Mouse (Mus musculus): ENCODE measurements at regions not wholly inside any gene's neighbourhood (a gene's known extent, or its start where the extent isn't known, plus 50 kb on each side); places are given as distances from the start of the nearest gene placed in this dataset.

DNA sequence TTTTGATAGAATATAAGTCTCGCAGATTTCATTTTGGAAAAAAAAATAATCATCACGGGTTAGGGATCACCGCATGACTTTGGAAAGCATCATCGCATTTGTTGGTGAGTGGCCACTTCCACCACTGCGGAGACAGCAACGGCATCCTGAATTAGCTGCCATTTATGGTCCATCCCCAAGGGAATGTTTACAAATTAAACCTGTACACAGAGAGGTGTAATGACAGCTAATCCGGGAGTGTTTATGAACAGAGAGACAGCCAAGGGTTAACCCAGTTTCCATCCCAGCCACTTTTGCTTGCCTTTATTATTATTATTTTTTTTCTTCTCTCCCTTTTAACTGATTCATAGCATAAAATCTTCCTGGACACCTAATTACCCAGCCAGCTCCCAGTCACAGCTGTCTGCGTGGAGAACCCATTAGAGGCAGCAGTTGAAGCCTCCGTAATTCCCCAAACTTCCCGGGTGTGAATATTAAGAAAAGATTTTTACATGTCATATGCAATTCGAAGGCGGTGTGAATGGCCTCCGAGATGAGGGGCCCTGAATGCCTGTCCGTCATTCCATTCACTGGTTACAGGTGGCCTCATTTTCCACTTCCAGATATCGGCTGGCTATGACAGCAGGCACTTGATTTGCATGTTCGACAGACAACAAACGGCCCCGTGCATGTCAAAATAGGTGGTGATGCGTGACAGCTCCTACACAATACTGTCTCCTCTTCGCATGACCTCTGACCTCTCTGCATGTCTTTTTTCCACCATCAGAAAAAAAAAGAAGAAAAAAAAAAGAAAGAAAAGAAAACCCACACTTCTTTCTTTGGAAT, 323.7 kb upstream of the Adamts16 start:
- DNase-seq (ENCODE audit: low spot score) = no peak
- intact Hi-C loops (cut with DNase I) = no loop called here

DNA sequence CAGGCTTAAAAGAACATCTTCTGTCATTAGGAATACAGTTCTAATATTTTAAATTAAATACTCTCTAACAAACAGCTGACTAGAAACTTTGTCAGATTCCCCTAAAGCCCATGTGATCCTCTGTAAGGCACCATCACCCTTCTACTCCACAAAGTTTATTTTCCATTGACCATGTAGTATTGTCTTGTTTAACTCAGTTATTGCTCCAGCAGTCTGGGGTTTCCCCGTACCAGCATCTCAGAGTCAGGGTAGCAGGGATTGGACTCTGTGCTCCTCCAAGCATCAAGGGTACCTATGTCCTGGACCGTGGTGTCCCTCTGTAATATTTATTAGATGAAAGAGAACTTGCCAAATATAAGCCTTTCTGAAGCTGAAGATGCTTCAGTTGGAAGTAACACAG, 322.4 kb upstream of the Adamts16 start:
- no peak for DNase-seq (ENCODE audit: low spot score)
- intact Hi-C loops (cut with DNase I) = no loop called here

DNA sequence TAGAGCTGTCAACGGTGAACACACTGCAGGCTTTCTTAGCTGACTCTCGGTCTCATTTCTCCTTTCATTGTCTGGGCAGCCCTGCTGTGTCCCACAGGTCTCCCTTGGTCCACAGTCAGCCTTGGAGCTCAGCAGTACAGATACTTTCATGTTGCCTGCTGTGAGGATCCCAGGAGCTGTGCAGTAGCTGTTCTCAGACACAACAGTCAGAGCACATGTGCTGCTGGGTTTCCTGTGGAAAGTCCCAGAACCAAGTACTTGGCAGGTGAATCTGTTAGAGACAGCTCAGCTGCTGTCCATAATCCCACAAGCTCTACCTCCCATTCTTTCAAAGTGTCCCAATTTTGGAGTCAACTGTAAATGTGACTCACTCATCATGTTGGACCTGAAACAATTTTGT, 321.3 kb upstream of the Adamts16 start:
- DNase-seq (ENCODE audit: low spot score) = no peak
- intact Hi-C loops (cut with DNase I) = no loop called here

DNA sequence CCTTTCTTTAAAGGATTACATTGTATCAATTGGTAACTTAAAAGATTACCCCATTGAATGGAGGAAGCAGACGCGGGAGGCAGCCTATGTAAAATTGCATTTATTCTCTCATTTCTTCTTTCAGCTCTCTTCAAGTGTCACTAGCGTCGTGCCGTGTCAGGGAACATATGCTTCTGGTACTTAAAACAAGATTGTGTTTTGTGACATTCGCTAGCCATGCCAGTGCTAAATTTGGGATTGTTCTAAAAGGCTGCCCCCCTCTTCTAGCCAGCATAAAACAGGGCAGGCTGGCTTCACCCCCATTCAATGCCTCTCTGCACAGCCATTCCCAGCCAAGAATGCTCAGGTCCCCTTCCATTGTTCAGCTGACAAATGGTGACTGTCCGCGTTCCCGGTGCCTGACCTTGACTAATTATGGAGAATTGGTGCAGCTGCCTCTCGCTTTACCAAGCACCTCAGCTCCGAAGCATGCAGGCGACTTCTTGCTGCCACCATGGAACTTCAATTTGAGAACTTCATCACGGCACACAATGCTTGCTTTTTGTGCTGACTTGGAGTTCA, 316.8 kb upstream of the Adamts16 start:
- intact Hi-C loops (cut with DNase I) = no loop called here
- DNase-seq (ENCODE audit: low spot score) = no peak

DNA sequence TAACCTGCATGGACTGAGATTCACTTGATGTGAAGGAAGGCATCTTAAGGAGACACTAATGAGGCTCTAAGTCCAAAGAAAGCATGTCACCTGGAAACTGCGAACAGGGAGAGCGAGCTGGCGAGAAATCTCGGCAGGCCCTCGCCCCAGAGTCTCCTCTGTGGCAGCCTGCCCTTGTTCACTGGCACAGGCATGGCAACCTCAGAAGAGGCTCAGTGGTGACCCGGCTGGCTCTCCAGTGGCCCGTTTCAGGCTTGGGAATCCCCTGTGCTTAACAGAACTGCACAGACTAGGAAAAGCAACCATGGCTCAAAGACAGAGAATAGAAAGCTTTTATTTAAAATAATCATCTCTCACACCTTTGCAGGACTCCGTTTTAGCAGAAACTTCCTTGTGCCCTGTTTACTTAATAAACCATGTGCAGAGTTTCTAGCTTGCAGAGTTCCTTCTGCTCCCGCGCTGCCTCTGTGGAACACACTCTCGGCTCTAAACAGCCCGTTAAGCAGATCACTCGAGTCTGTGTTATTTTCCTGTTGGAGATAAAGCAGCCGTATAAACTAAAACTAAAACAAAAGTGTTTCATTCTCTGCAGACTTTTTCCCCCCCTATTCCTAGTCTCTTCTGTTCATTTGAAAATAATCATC, 316.2 kb upstream of the Adamts16 start:
- intact Hi-C loops (cut with DNase I) = no loop called here
- DNase-seq (ENCODE audit: low spot score) = no peak

DNA sequence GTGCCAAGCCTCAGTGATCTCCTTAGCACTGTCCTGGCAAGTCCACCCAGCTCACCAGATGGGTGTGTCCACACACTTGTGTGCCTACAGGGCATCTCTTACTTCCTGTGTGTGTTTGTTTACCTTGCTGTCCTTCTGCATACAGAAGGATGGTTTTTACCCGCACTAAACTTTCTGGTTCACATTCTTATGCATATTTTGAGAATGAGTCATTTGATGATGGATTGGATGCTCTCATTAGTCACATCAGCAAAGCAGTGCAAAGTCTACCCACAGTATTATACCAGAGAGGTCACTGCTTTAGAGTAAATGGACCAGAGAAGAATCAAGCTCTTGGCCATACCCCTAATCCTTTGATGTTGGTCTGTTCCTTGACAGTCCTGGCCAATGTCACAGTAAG, 308.5 kb upstream of the Adamts16 start:
- intact Hi-C loops (cut with DNase I) = no loop called here
- no peak for DNase-seq (ENCODE audit: low spot score)

DNA sequence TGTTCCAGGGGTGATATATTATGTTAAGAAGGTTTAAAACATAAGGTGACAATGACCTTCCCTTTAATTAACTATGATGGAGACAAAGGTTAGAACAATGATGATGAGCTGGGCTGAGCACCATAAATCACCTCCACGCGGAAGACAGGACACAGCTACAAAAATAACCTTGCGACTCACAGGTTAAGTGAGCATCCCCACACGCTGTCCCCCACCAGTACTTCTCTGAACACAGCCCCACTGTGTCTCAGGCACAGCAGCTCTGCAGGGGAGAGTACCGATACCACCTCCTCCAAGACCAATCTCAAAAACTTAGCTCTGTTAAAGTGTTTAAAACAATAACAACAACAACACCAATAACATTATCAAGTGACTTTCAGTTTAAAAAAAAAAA, 307.7 kb upstream of the Adamts16 start:
- DNase-seq (ENCODE audit: low spot score) = no peak
- intact Hi-C loops (cut with DNase I) = no loop called here

DNA sequence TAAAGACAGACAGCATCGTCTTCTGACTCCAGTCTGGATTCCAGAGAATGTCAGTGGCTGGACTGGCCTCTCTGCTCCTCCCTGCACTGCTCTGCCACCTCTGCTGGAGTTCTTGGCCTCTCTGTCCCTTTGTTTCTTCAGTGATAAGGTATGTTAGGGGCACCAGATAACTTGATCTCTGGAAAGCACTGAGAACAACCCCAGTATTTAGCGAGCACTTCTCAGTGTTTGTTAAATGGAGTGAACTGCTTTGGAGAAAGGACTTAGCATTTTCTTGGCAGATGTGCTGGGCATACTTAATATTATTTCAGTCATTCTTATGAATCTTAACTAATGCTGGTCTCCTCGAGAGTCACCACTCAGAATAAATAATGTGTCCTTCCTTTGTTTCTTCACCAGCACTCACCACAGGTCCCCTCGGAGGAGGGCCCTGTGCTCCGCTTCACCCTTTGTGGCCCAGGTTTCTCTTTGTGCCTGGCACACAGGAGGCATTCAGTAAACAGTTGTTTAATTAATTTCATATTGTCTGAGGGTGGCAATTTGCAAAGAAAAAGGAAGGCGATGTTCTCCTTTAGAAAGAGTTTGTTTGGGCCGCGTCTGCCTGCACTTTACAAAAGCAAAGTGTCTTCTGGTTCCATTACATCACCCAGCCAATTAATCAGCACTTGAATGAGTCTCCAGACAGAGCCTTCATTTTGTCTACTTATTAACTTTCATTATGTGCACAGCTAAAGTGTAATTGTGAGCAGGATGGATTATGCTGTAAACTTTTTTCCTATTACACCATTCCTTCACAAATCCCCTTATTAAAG, 307.1 kb upstream of the Adamts16 start:
- DNase-seq (ENCODE audit: low spot score) = no peak
- intact Hi-C loops (cut with DNase I) = no loop called here

DNA sequence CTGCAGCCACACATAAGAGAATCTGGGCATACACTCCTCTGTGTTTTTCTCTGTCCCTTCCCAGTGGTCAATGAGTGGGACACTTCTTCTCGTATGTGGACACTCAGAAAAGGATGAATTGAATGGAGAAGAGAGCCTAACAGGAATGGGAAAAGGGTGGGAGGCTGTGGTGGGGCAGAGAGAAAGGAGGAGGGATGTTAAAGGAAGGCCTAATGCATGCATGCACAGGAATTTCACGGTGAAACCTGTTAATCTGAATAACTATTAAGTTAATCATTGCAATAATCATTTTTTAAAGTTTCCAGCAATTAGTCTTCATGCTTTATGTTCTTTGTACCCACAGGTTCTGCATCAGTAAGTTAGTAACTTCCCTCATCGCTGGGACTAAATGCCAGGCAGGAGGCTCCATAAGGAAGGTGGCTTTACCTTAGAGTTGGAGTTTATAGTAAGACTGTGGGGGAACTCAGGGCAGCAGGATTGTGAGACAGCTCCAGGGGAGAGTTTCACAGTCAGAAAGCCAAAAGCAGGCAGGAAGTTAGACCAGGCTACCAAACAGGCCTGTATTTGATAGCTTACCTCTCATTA, 305.3 kb upstream of the Adamts16 start:
- DNase-seq (ENCODE audit: low spot score) = no peak
- intact Hi-C loops (cut with DNase I) = no loop called here

DNA sequence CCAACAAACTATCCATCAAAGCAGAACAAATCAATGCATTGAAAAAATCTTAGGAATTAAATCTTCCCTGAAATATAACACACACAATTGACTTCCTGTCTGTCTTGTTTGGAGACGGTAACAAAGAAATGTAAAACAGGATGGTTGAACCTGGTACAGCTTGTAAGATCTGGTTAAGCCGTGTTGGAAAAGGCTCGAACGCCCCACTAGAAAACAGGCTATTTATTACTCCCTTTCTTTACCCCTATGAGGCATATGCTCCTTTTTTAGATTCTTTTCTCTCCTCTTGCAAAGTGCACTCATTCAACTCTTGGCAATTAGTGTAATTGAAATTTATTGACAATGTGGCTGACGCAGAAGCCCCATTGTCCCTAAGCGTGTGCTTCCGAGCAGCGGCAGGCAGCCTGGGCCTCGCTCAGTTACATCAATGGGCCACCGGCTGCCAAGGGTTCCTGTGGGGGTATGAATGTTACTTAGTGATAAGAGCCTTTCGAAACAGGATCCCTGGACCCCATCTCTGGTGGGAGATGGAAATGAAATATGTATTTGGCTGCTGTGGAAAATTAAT, 297.2 kb upstream of the Adamts16 start:
- intact Hi-C loops (cut with DNase I) = no loop called here
- DNase-seq (ENCODE audit: low spot score) = no peak

DNA sequence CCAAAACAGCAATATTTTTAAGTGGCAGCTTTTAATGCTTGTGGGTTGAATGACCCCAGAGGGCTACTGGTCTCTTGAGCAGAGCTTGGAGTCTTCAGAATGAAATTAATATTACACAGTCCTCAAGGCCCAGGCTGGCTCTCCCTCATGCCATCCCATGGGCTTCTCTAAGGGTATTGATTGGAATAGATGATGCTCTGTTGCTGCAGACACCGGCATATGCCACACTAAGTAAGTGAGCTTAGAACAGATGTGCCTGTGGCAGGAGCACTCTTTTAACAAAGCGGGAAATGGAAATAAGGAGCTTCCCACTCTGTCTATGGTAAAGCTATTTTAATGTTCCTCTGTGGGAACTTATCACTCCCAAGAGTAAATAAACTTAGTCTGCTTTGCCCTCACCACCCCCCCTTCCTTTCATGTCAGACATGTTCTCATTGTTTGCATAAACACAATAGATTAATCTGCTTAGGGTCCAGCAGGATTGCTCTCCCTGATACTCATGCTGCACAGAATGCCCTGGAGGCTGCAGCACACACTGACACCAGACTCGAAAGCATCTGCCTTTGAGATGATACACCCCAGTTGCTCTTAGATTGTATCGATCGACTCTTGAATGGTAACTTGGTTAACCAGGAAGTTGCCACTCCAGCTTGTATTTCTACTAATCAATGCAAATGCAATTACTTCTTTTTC, 294.5 kb upstream of the Adamts16 start:
- intact Hi-C loops (cut with DNase I) = no loop called here
- DNase-seq (ENCODE audit: low spot score) = no peak

DNA sequence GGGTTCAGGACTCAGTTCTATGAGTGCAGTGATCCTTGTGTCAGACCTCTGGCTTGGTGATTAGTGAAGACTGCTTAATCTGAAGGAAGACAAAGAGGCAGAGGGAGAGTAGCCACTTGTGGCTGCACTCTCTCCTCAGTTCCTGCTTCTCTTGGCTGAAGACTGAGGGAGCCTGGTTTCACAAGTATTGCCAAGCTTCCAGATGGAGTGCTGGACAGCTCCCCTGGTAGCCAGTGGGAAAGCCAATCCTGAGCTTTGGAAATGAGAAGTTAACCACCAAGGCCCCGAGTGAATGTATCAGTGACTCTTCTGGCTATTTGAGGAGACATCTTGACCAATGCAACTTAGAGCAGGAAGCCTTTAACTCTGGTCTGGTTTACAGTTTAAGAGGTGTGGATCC, 279.9 kb upstream of the Adamts16 start:
- DNase-seq (ENCODE audit: low spot score) = no peak
- intact Hi-C loops (cut with DNase I) = no loop called here

DNA sequence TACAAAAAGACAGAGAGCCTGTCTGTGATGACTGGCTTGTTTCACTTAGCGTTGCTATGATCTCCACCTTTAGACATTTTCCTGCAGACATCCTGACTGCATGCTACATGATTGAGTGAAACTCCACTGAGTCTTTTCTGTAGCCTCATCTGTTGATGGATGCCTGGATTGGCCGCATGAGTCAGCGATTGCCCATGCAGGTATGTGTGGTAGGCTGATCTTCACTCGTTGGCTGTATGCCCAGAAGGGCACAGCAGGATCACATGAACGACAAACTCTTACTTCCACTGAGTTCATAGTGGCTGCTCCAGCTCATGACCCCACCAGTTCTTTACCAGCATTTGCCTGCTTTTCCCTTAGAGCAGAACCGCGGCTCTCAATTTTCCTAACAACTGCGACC, 266.6 kb upstream of the Adamts16 start:
- intact Hi-C loops (cut with DNase I) = loop anchor here (5.0 kb wide), 1 partner anchor 1924 kb away; no protein-coding TSS in a partner anchor
- DNase-seq (ENCODE audit: low spot score) = no peak

DNA sequence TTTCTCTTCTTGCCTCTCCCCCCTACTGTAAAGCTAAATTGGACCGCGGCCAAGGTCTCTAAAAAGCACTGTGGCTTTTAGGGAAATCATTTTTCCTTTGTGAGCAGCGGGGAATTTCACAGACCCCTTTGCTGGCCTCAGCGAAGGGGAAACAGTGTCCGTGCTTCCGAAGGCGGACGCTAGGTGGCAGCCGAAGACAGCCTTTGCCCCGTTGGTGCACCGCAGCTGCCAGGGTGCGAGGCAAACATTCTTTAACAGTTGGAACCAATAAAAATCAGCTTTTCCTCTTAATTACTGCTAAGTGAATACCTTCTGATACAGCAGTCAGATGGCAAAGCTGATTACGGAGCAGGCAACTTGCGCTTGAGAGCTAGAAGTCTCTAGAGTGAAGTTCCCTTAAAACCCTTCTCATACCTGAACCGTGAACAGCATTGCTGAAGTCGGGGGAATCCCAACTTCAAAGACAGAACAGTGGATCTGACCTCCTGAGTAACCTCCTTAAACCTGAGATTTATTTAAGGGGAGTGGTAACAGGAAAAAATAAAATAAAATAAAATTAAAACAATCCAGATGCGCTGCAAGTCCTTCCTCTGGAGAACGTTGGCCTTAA, 263.7 kb upstream of the Adamts16 start:
- intact Hi-C loops (cut with DNase I) = loop anchor here (5.0 kb wide), 1 partner anchor 1927 kb away; no protein-coding TSS in a partner anchor
- no peak for DNase-seq (ENCODE audit: low spot score)

DNA sequence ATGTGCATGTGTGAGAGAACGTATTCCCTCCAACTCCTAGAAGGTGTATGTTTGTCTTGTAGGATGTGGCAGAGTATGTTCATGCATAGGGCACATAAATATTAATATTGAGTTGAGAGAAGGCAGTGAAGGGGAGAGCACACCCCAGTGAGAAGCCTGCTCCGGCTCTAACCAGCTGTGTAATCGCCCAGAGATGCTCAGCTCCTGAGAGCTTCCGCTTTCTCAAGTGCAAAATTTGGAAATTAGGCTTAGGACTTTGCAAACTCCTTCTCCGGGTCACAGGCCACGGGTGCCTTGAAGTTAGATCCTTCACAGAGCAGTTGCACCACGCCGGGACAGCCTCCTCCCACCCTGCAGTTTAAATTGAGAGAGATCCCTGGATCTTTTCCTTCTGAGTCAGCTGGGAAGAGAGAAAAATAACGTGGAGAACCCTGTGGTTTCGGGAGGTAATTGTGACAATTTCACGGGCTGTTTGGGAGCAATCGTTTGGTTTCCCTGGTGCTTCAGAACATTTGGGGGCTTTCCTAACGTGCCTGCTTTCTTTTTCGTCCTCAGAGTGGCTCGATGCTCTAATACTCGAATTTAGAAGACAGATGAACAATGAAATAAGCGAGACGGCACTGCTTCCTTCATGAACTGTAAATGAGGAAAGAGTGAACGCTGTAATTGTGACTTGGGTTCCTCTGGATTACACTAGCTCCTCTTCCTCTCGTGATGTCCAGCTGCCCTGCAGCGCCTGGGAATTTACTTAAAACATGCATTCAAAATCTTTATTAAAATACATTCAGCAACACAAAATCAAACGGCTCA, 263.0 kb upstream of the Adamts16 start:
- no peak for DNase-seq (ENCODE audit: low spot score)
- intact Hi-C loops (cut with DNase I) = loop anchor here (5.0 kb wide), 1 partner anchor 1928 kb away; no protein-coding TSS in a partner anchor

DNA sequence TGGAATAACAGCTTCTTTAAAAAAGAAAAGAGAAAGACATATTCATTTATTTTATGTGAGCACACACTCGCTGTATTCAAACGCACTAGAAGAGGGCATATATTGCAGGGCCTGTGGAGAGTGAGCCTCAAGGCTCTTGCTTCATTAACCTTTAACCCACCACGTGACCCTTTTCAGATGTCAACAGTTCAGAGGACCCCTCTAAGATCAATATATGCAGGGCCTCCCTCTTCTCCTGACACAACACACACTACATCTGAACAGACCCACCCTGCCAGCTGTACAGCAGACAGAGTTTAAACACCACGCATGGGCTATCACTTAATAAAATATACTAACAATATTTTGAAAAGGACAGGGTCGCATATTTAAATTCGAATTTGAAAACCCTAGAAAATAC, 242.7 kb upstream of the Adamts16 start:
- intact Hi-C loops (cut with DNase I) = no loop called here
- no peak for DNase-seq (ENCODE audit: low spot score)

DNA sequence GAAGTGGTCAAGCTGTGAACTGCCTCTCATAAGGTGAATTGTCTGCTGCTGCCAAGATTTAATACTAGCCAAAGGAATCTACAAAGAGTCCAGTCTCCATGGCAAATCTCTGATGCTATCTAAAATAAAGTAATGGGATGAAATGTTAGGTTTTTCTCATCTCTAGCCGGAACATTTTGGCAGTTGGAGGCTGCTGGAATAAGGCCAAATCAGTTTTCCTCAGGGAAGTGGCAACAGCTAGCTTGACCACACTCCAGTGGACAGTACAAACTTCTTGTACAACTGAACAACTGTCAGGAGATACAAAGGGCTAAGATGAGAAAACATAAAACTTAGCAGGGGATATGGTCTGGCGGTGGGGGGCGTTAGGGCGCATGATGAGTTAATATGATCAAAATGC, 234.3 kb upstream of the Adamts16 start:
- intact Hi-C loops (cut with DNase I) = no loop called here

DNA sequence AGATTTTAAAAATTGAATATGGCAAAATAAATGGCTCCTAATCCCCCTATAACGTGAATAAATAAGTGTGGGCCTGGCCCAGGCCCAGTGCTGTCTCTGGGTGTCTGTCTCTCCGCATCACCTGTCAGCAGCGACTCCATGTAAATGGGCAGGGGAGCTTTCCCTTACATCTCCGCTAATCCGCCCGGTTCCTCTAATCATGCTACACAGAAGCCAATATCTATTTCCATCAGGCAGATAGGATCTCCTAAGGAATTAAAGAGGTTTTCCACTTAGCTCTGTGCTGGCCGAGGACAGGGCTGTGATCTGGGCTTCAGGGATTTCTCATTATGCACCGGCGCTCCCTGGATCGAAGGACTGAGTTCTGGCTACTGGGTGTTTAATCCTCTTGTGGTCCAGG, 232.4 kb upstream of the Adamts16 start:
- DNase-seq (ENCODE audit: low spot score) = no peak
- intact Hi-C loops (cut with DNase I) = no loop called here

More for the DNA sequence above, 234.3 kb upstream of the Adamts16 start:
- no peak for DNase-seq (ENCODE audit: low spot score)
